Mouse (Mus musculus): ENCODE measurements around the gene Pcbp2. TPM values are rescaled to one million over a fixed set of nuclear protein-coding genes. Genes with fewer than 3 reads are reported as not detected.

The Pcbp2 gene
- polyA plus RNA-seq, 2 experiments from 2014 or later, result 208 to 220 TPM

- ATAC-seq, result no peak
These were observed 1.5 kb upstream of the Pcbp2 start for GRCm38 (mm10) chr15:102468675-102469370.

GRCm38 (mm10) chr15:102470605-102471294 is 411 bp downstream of the Pcbp2 start:
- no peak for ATAC-seq

- no peak for ATAC-seq
These were observed 931 bp downstream of the Pcbp2 start for GRCm38 (mm10) chr15:102471295-102471645.

GRCm38 (mm10) chr15:102471727-102472126 is 1.4 kb downstream of the Pcbp2 start:
- ATAC-seq, result no peak

GRCm38 (mm10) chr15:102473246-102473645 is 2.9 kb downstream of the Pcbp2 start:
- ATAC-seq, result no peak

- no peak for ATAC-seq
These were observed 4.2 kb downstream of the Pcbp2 start for GRCm38 (mm10) chr15:102474520-102474919.

GRCm38 (mm10) chr15:102483136-102483535 is 12.8 kb downstream of the Pcbp2 start:
- no peak for ATAC-seq

GRCm38 (mm10) chr15:102485853-102486252 is 15.5 kb downstream of the Pcbp2 start:
- no peak for ATAC-seq

GRCm38 (mm10) chr15:102487664-102488063 is 17.3 kb downstream of the Pcbp2 start:
- ATAC-seq, result no peak

GRCm38 (mm10) chr15:102498322-102498721 is 28.0 kb downstream of the Pcbp2 start:
- no peak for ATAC-seq

- no peak for ATAC-seq
These were observed 29.0 kb downstream of the Pcbp2 start for GRCm38 (mm10) chr15:102499370-102499769.

GRCm38 (mm10) chr15:102499851-102500250 is 29.5 kb downstream of the Pcbp2 start:
- ATAC-seq, result no peak

GRCm38 (mm10) chr15:102500479-102500878 is 30.1 kb downstream of the Pcbp2 start:
- ATAC-seq, result no peak

GRCm38 (mm10) chr15:102501084-102501814 is 30.9 kb downstream of the Pcbp2 start:
- ATAC-seq, result no peak

GRCm38 (mm10) chr15:102502254-102502840 is 32.0 kb downstream of the Pcbp2 start:
- no peak for ATAC-seq

- no peak for ATAC-seq
These were observed 33.1 kb downstream of the Pcbp2 start, which contains the start of gene Gm10337 for GRCm38 (mm10) chr15:102503447-102503846. Gm10337 (plus strand) TSS chr15:102503722.

- ATAC-seq, result no peak
These were observed 33.8 kb downstream of the Pcbp2 start for GRCm38 (mm10) chr15:102503924-102504782.

- no peak for ATAC-seq
These were observed 34.9 kb downstream of the Pcbp2 start for GRCm38 (mm10) chr15:102505073-102505769.

GRCm38 (mm10) chr15:102505770-102506463 is 35.6 kb downstream of the Pcbp2 start:
- no peak for ATAC-seq

GRCm38 (mm10) chr15:102506464-102506830 is 36.1 kb downstream of the Pcbp2 start:
- no peak for ATAC-seq

- ATAC-seq, result no peak
These were observed 36.5 kb downstream of the Pcbp2 start for GRCm38 (mm10) chr15:102506864-102507263.
